Mouse (Mus musculus): Measurements from ENCODE around the gene Tmem200b.

DNA sequence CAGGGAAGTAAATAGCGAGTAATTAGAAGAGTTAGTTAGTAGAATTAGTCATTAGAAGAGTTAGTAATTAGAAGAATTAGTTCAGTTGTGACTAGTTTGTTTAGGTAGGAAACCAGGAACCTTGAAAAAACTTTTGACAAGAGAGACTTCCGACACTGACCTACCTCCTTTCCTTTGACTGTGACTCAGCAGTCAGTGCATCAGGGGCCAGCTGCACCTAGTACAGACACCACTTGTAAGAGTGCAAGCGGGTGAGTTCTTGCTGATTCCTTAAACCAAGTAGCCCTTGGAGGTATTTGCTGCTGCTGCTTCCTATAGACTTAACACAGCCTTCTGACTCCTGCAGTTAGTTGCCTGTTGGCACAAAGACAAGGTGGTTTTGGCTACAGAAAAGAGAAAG, 30.9 kb upstream of the Tmem200b start:
- TF ChIP-seq CTCF (IDR thresholded peaks at IDR 0.05; ENCODE audit: low read depth, low read length) (no peak), POLR2A (IDR thresholded peaks at IDR 0.05; ENCODE audit: extremely low read depth, insufficient read depth, low read length) (no peak)
